Mouse (Mus musculus) heart, postnatal 25 days (tissue): Measurements from ENCODE around the gene Magi1. TPM values are rescaled to one million over a fixed set of nuclear protein-coding genes. Genes with fewer than 3 reads are reported as not detected.

Experiments used
- DNase-seq: peaks from one replicate; pipeline ENCODE4 v3.0.0; 2022; ENCODE audit warnings: low spot score
- intact Hi-C: fragments of 180-260 bp; cut with DNase I; formaldehyde crosslinking; loops from one replicate; pipeline ENCODE4 v1.15.1; 2025
- total RNA-seq, 2 experiments: library from RNA; stranded (reverse); gene quantifications; 2 replicates each; pipeline ENCODE4 v1.2.3; 2021

The Magi1 gene
- total RNA-seq, 2 experiments from 2014 or later: 15.9 to 18.1 TPM

- intact Hi-C loops: no loop called here
- DNase-seq: no peak
Observed at GRCm38 (mm10) chr6:93935793-93936192, 347.9 kb downstream of the Magi1 start.

- intact Hi-C loops: no loop called here
Observed at GRCm38 (mm10) chr6:93934700-93935099, 349.0 kb downstream of the Magi1 start.

DNA sequence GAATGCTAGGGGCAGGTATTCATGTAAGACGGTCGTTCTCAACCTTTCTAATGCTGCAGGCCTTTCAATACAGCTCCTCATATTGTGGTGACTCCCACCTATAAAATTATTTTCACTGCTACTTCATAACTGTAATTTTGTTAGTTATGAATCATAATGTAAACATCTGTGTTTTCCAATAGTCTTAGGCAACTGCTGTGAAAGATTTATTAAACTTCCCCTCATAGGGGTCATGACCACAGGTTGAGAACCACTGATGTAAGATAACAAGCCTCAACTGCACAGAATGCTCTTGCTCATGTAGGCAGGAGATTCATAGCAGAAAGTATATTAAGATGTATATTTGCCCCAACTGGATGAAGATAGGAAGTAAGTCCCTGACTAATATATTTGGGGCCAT, 359.1 kb downstream of the Magi1 start:
- intact Hi-C loops: no loop called here
- DNase-seq: no peak

More at GRCm38 (mm10) chr6:93934700-93935099, 349.0 kb downstream of the Magi1 start:
- DNase-seq: no peak

GRCm38 (mm10) chr6:93923972-93924371, 359.7 kb downstream of the Magi1 start:
- DNase-seq: no peak
- intact Hi-C loops: no loop called here

GRCm38 (mm10) chr6:93923351-93923750, 360.4 kb downstream of the Magi1 start:
- intact Hi-C loops: no loop called here

DNA sequence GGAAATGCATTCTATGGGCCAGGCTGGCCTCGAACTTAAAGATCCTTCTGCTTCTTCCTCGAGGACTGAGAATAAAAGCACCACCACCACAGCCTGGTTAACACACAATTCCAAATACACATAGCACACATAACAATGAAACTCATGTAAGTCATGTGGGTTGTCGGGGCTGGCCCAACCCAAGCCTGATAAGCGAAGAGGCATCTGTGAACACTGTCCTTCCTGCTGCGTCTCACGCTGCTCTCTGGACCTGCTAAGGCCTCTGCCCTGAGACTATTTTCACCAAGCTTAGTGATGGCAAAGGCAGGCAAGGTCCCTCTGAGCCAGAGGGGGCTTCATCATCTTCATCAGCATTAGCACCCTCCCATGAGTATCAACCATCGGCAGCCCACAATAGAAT, 360.8 kb downstream of the Magi1 start:
- intact Hi-C loops: no loop called here
- no peak for DNase-seq

More at GRCm38 (mm10) chr6:93923351-93923750, 360.4 kb downstream of the Magi1 start:
- DNase-seq: no peak

GRCm38 (mm10) chr6:93913226-93913861, 370.4 kb downstream of the Magi1 start:
- intact Hi-C loops: no loop called here
- DNase-seq: no peak

DNA sequence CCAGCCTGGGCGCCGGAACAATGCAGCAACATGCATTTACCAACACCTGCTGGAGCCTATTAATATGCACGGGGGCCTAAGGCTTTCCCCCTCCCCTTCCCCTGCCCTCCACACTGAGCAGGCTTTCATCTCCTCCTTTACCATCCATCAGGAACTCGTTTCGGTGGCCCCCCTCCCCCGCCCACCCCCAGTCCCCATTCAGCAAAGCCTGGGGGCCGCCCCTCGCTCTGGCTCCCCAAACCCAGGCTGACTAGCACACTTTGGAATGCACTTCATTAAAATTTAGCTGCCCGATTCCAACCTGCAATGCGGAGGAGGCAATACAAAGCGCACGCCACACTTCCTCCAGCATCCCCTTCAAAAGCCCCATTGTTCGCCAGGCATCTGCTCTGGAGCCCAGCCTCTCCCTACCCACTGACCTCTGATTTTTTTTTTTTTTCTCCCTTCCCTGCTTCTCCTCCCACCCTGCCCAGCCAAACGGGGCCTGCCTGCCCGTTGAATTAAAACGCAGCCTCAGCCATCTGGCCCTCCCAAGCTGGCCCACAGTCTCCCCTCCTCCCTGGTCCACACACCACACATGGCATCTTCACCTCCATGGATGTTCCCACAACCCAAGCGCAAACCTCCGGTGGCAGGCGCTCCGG, 371.0 kb downstream of the Magi1 start:
- DNase-seq: no peak

DNA sequence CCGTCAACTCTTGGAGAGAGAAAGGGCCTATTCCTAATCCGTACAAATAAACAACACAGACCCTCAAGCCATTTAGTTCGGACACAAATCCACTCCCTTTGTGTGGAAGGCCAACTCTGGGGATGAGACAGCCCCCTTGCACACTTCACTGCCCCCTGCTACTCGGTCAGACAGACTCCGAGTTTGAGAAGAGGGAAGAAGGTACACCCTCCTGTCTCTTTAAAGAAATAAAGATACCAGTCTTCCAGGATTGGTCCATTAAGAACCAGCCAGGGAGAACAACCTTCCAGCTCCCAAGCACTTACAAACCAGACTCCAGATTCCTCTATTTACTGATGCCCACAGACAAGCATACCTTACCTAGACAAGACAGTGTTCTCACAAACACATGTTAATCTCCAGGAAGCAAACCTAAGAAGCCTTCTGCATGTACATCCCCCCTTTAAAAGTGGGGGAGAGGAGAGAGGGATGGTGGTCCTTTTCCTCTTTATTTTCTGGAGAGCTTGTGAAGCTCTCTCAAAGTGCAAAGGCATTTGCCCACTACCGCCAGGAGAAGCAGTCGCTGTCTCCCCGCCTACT, 371.6 kb downstream of the Magi1 start:
- intact Hi-C loops: no loop called here
- no peak for DNase-seq

More for the DNA sequence above, 371.0 kb downstream of the Magi1 start:
- intact Hi-C loops: no loop called here

GRCm38 (mm10) chr6:93911420-93911819, 372.3 kb downstream of the Magi1 start:
- intact Hi-C loops: no loop called here
- no peak for DNase-seq

- DNase-seq: no peak
- intact Hi-C loops: no loop called here
Observed at GRCm38 (mm10) chr6:93909976-93910375, 373.7 kb downstream of the Magi1 start.

- intact Hi-C loops: no loop called here
- no peak for DNase-seq
Observed at GRCm38 (mm10) chr6:93904987-93905386, 378.7 kb downstream of the Magi1 start.

DNA sequence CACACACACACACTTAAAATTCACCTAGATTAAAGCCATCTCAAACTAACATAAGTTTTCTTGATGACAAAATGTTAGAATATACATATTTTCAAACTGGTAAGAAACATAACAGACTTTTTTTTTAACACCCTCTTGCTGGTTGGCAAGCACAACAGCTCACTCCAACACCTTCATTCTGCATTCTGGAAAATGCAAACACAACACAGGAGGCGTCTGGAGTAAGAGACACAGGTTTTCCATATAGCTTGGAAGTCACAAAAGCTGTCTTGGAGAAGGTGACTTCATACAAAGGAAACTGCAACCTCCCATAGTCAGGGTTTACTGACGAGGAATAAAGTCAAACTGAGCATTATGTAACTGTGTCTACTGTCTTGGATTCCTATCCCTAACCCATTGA, 381.5 kb downstream of the Magi1 start:
- intact Hi-C loops: no loop called here
- DNase-seq: no peak

DNA sequence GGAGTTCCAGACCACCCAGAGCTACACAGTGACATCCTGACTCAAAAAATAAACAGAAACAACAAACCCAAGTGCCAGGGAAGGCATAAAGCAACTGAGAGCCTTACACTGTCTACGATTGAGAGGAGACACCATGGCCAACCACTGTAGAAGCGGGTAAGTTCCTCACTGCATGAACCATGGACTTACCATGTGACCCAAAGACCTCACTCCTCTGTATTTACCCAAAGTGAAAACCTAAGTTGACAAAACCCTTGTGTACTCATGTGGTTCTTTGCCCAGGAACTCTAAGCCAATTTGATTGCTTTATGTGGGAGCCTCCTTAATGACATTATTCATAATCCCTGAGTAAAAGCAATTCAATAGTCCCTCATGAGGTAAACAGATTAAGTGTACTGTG, 382.3 kb downstream of the Magi1 start:
- intact Hi-C loops: no loop called here
- DNase-seq: no peak

DNA sequence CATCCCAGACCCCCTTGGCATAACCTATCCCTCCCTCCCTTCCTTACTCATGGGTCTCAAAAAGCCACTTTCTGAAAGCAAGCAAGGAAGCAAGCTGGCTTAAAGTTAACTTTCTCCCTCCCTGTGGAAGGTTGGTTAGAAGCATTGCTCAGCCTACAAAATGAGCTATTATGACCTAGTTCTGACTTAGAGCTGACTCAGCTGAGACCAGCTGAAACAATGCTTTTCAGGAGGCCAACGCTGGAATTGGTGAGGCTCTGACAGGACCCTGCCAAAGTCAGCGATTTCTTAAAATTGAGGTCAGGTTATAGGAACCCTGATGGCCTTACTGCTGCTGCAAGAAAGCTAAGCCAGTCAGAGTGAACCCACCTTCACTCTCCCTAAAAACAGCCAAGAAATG, 386.2 kb downstream of the Magi1 start:
- DNase-seq: no peak
- intact Hi-C loops: no loop called here

DNA sequence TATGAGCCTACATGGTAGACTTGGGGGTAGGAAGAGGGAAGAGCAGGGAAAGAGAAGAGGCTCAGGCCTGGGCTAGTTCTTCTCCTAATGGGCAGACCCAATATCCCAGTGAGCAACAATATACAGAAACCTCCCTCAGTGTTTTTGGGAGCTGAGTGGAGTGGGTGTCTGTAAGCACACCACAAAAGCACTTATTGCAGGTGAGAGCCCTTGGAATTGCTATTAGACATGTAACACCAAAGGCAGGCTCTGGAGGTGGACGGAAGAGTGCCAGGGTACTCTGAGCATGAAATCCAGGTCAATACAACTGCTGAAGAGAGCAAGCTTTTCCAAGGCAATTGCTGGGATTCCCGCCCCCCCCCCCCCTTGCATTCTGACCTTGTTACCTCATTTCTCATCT, 388.0 kb downstream of the Magi1 start:
- intact Hi-C loops: no loop called here
- no peak for DNase-seq

- intact Hi-C loops: no loop called here
- no peak for DNase-seq
Observed at GRCm38 (mm10) chr6:93893956-93894355, 389.8 kb downstream of the Magi1 start.

DNA sequence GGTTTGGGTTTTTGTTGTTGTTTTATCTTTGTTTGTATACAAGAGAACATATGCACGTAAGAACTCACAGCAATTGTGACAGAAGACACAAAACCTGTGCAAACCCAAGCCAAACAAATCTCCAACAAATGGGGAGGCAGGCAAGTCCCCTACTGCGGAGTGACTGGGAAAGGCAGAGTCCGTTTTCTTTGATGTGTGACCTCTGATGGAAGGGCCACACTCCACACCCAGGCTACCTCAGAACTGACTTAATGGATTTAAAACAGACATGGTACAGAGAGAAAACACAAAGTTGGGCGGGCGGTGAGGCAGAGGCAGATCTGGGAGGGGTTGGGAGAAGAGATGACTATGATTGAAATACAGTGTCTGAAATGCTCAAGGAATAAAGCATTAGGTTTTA, 390.8 kb downstream of the Magi1 start:
- no peak for DNase-seq
- intact Hi-C loops: no loop called here

GRCm38 (mm10) chr6:93890011-93890410, 393.7 kb downstream of the Magi1 start:
- DNase-seq: no peak
- intact Hi-C loops: no loop called here

DNA sequence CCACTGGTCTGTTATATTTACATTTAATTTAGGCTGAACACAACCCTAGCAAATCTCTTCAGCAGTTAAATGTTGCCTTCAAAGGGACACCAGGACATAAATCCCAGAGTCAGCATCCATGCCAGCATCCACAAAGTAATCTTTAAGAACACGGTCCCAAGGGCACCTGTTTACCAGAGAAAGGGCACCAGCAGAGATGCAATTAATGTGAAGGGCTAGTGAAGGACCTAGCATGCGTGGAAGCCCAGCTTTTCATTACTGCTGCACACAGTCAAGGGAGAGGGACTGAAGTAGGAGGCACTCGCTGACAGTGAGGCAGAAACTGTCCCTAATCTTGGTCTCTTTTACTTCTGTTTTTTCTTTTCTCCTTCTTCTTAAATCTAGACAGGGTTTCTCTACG, 406.4 kb downstream of the Magi1 start:
- DNase-seq: no peak
- intact Hi-C loops: no loop called here

DNA sequence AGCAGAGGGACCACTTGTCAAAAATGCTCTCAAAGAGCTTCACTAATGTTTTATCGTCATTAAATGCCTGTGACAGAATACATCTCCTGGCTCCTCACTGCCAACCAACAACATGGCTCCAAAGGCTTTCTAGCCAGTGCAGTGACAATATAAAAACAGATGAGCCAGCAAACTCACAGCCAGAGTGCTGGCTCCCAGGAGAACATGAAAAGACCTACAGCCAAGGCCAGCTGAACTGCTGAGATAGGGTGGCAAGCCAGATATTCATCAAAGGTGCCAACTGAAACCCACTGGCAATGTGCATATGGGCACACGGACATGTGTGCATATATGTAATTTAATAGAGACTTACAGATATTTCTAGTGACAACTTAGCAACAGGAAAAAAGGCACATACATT, 408.8 kb downstream of the Magi1 start:
- DNase-seq: no peak
- intact Hi-C loops: no loop called here

GRCm38 (mm10) chr6:93874376-93874775, 409.3 kb downstream of the Magi1 start:
- intact Hi-C loops: no loop called here
- no peak for DNase-seq
